Mouse (Mus musculus) limb, embryonic 14.5 days (tissue): ENCODE measurements around the gene Cpd. TPM values are rescaled to one million over a fixed set of nuclear protein-coding genes. Genes with fewer than 3 reads are reported as not detected.

ENCODE experiments used
- ATAC-seq: fragments of 200-750 bp; cut with Nextera tagmentation; 2 replicates; pipeline ENCODE4 v1.8.0; 2017; ENCODE audit warnings: low read depth, moderate number of reproducible peaks, moderate TSS enrichment; ENCODE audit not compliant: low FRiP score
- DNase-seq: peaks from one replicate; pipeline ENCODE4 v3.0.0-alpha.2; 2015; ENCODE audit warnings: low spot score
- H3K27ac ChIP-seq: fragments of 300-500 bp; sonication (generic); replicated peaks from 2 replicates; pipeline ENCODE4 v1.5.1; 2014; ENCODE audit warnings: low read depth, mild to moderate bottlenecking, low read length, moderate library complexity, mixed read lengths
- H3K27me3 ChIP-seq: fragments of 300-500 bp; sonication (generic); 2 replicates; pipeline ENCODE4 v1.6.1; 2014; ENCODE audit warnings: low read length, mixed read lengths; ENCODE audit not compliant: control insufficient read depth, insufficient read depth
- H3K36me3 ChIP-seq: fragments of 300-500 bp; sonication (generic); 2 replicates; pipeline ENCODE4 v1.6.1; 2014; ENCODE audit warnings: mild to moderate bottlenecking, low read length, moderate library complexity, mixed read lengths; ENCODE audit not compliant: control insufficient read depth, insufficient read depth
- H3K4me1 ChIP-seq: fragments of 300-500 bp; sonication (generic); 2 replicates; pipeline ENCODE4 v1.6.1; 2014; ENCODE audit warnings: antibody characterized with exemption, low read length, mixed read lengths; ENCODE audit not compliant: control insufficient read depth, insufficient read depth
- H3K4me2 ChIP-seq: fragments of 300-500 bp; sonication (generic); replicated peaks from 2 replicates; pipeline ENCODE4 v1.6.1; 2014; ENCODE audit warnings: low read depth, mild to moderate bottlenecking, low read length, moderate library complexity; ENCODE audit not compliant: severe bottlenecking
- H3K4me3 ChIP-seq: fragments of 300-500 bp; sonication (generic); replicated peaks from 2 replicates; pipeline ENCODE4 v1.5.1; 2014; ENCODE audit warnings: low read length
- H3K9ac ChIP-seq: fragments of 300-500 bp; sonication (generic); 2 replicates; pipeline ENCODE4 v1.6.1; 2014; ENCODE audit warnings: mild to moderate bottlenecking, low read depth, low read length, moderate library complexity; ENCODE audit not compliant: severe bottlenecking
- H3K9me3 ChIP-seq: fragments of 300-500 bp; sonication (generic); 2 replicates; pipeline ENCODE4 v1.6.1; 2016; ENCODE audit warnings: low read length; ENCODE audit not compliant: control insufficient read depth
- POLR2A ChIP-seq: fragments of 200-500 bp; IDR thresholded peaks from 2 replicates; pipeline ENCODE4 v1.8.0; 2012; ENCODE audit warnings: inconsistent platforms, mild to moderate bottlenecking, moderate library complexity, borderline replicate concordance; ENCODE audit not compliant: insufficient read depth, insufficient read length; ENCODE audit errors: extremely low read depth
- WGBS: fragments of 180-500 bp; shearing (Covaris S2); extraction: QIAGEN DNeasy Blood & Tissue Kit; methylation state at CpG from one replicate; pipeline ENCODE4 v1.1.7; 2014; 5-methylcytosine and 5-hydroxymethylcytosine counted together
- polyA plus RNA-seq, 2 experiments: library from polyadenylated mRNA; depleted of rRNA in 1 of 2; stranded (reverse) in 1 of 2; unstranded in 1 of 2; fragments of >200 nt; fragmentation: Nextera tagmentation in 1 of 2; extraction: Ambion mirVana in 1 of 2; gene quantifications; 2 replicates each; pipeline versions ENCODE4 v1.2.1 to v1.2.3; 2012 to 2014

The Cpd gene
- polyA plus RNA-seq, 2 experiments = 21.0 to 24.9 TPM

- TF ChIP-seq POLR2A = no peak
- Histone ChIP-seq H3K27ac (no peak overlapping the region), H3K4me2 (no peak overlapping the region)
Observed at GRCm38 (mm10) chr11:76730650-76731049, 116.2 kb downstream of the Cpd start.

More at GRCm38 (mm10) chr11:76730650-76731049, 116.2 kb downstream of the Cpd start:
- Histone ChIP-seq H3K36me3 (peaks cover 68% of the 10 kb centered on the region), H3K27me3 (no peaks in the 10 kb centered on the region), H3K4me1 (no peaks in the 10 kb centered on the region), H3K9ac (no peak overlapping the region), H3K4me3 (no peak overlapping the region), H3K9me3 (no peaks in the 10 kb centered on the region)
- ATAC-seq (no peak), DNase-seq (no peak)
- WGBS = 92% methylated on average over 3 of the region's 3 CpGs

Other genes starting within 250 kb of the Cpd start
- gene Abr, start 224.7 kb downstream of the Cpd start, polyA plus RNA-seq (2012; rRNA removed) = 67.5 and 82.3 TPM in 2 replicates
- gene Abr, start 224.7 kb downstream of the Cpd start, polyA plus RNA-seq (2014; fragmentation: Nextera tagmentation; extraction: Ambion mirVana) = 39.7 and 44.5 TPM in 2 replicates
- 1.9 and 2.4 TPM in 2 replicates for gene Bhlha9, start 174.5 kb downstream of the Cpd start, polyA plus RNA-seq (2012; rRNA removed)
- 2.2 and 2.5 TPM in 2 replicates for gene Bhlha9, start 174.5 kb downstream of the Cpd start, polyA plus RNA-seq (2014; fragmentation: Nextera tagmentation; extraction: Ambion mirVana)
- gene Trarg1, start 167.2 kb downstream of the Cpd start, polyA plus RNA-seq (2012; rRNA removed) = 0.18 and 0.20 TPM in 2 replicates
- 0.51 and 0.57 TPM in 2 replicates for gene Trarg1, start 167.2 kb downstream of the Cpd start, polyA plus RNA-seq (2014; fragmentation: Nextera tagmentation; extraction: Ambion mirVana)
- gene Gosr1, start 83.4 kb downstream of the Cpd start, polyA plus RNA-seq (2012; rRNA removed) = 24.7 and 26.0 TPM in 2 replicates
- 36.3 and 37.0 TPM in 2 replicates for gene Gosr1, start 83.4 kb downstream of the Cpd start, polyA plus RNA-seq (2014; fragmentation: Nextera tagmentation; extraction: Ambion mirVana)
- gene Tmigd1, start 55.1 kb upstream of the Cpd start, polyA plus RNA-seq (2012; rRNA removed) = 0.09 and 0.17 TPM in 2 replicates
- 0.33 and 0.36 TPM in 2 replicates for gene Tmigd1, start 55.1 kb upstream of the Cpd start, polyA plus RNA-seq (2014; fragmentation: Nextera tagmentation; extraction: Ambion mirVana)
- 44.3 and 64.8 TPM in 2 replicates for gene Blmh, start 77.8 kb upstream of the Cpd start, polyA plus RNA-seq (2012; rRNA removed)
- gene Blmh, start 77.8 kb upstream of the Cpd start, polyA plus RNA-seq (2014; fragmentation: Nextera tagmentation; extraction: Ambion mirVana) = 138 and 146 TPM in 2 replicates
- 0.79 and 1.5 TPM in 2 replicates for gene Slc6a4, start 151.6 kb upstream of the Cpd start, polyA plus RNA-seq (2012; rRNA removed)
- gene Slc6a4, start 151.6 kb upstream of the Cpd start, polyA plus RNA-seq (2014; fragmentation: Nextera tagmentation; extraction: Ambion mirVana) = 0.90 and 1.2 TPM in 2 replicates
- 5.2 and 12.5 TPM in 2 replicates for gene Nsrp1, start 231.4 kb upstream of the Cpd start, polyA plus RNA-seq (2012; rRNA removed)
- 65.1 and 67.6 TPM in 2 replicates for gene Nsrp1, start 231.4 kb upstream of the Cpd start, polyA plus RNA-seq (2014; fragmentation: Nextera tagmentation; extraction: Ambion mirVana)